Mouse (Mus musculus): ENCODE measurements at regions not wholly inside any gene's neighbourhood (a gene's known extent, or its start where the extent isn't known, plus 50 kb on each side); places are given as distances from the start of the nearest gene placed in this dataset.

DNA sequence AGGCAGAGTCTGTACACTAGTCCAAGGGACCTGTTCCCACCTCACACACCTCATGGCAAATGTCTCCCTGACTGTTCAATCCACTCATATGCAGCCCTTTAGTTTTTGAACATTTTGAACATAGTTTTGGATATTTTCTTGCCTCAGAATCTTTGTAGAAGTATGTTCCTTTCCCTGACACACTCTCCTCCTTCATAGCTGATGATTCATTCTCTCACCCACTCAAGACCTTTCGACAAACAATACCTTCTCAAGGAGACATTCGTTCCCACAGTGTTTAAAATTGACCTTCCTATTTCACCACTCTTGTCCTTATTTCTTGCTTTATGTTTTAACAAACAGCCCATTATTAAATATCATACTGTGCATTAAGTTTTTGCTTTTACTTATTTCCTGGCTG, 538.4 kb upstream of the Lsamp start:
- no peak for TF ChIP-seq CTCF (IDR thresholded peaks at IDR 0.05; ENCODE audit: low read depth, low read length)
- no peak for TF ChIP-seq POLR2A (IDR thresholded peaks at IDR 0.05; ENCODE audit: extremely low read depth, insufficient read depth, low read length)
